Mouse (Mus musculus) heart, embryonic 16.5 days (tissue): Measurements from ENCODE around the gene Atp23. TPM values are rescaled to one million over a fixed set of nuclear protein-coding genes. Genes with fewer than 3 reads are reported as not detected.
"Not testable (repeated sequence)": the region's sequence is repeated elsewhere in the genome, so short reads cannot be mapped to it uniquely, and the experiment has no call there.

Experiments
- ATAC-seq: fragments of 200-750 bp; cut with Nextera tagmentation; replicated peaks from 2 replicates; pipeline ENCODE4 v1.8.0; 2017; ENCODE audit warnings: moderate number of reproducible peaks; ENCODE audit not compliant: insufficient read depth, low FRiP score; ENCODE audit errors: extremely low read depth
- H3K27ac ChIP-seq: fragments of 300-500 bp; sonication (generic); 2 replicates; pipeline ENCODE4 v1.5.1; 2014; ENCODE audit warnings: mild to moderate bottlenecking, low read length, control low read depth, moderate library complexity
- H3K27me3 ChIP-seq: fragments of 300-500 bp; sonication (generic); 2 replicates; pipeline ENCODE4 v1.6.1; 2014; ENCODE audit warnings: low read length, mixed read lengths; ENCODE audit not compliant: control insufficient read depth, insufficient read depth
- H3K36me3 ChIP-seq: fragments of 300-500 bp; sonication (generic); 2 replicates; pipeline ENCODE4 v1.6.1; 2014; ENCODE audit not compliant: control insufficient read depth, insufficient read depth
- H3K4me1 ChIP-seq: fragments of 300-500 bp; sonication (generic); 2 replicates; pipeline ENCODE4 v1.6.1; 2014; ENCODE audit warnings: low read length, mixed read lengths; ENCODE audit not compliant: control insufficient read depth, insufficient read depth
- H3K4me2 ChIP-seq: fragments of 300-500 bp; sonication (generic); 2 replicates; pipeline ENCODE4 v1.6.1; 2014; ENCODE audit warnings: low read depth, mild to moderate bottlenecking, control low read depth, low read length
- H3K4me3 ChIP-seq: fragments of 300-500 bp; sonication (generic); 2 replicates; pipeline ENCODE4 v1.5.1; 2014; ENCODE audit warnings: mild to moderate bottlenecking, control low read depth, low read length
- H3K9ac ChIP-seq: fragments of 300-500 bp; sonication (generic); 2 replicates; pipeline ENCODE4 v1.6.1; 2014; ENCODE audit warnings: low read length, control low read depth
- H3K9me3 ChIP-seq: fragments of 300-500 bp; sonication (generic); replicated peaks from 2 replicates; pipeline ENCODE4 v1.6.1; 2016; ENCODE audit warnings: low read length; ENCODE audit not compliant: control insufficient read depth
- WGBS: fragments of 180-500 bp; shearing (Covaris S2); extraction: QIAGEN DNeasy Blood & Tissue Kit; methylation state at CpG from one replicate; pipeline ENCODE4 v1.1.7; 2014; 5-methylcytosine and 5-hydroxymethylcytosine counted together
- polyA plus RNA-seq: library from polyadenylated mRNA; unstranded; fragments of >200 nt; fragmentation: Nextera tagmentation; extraction: Ambion mirVana; gene quantifications from 2 replicates; pipeline ENCODE4 v1.2.1, GENCODE M21; 2015

Atp23 gene
- polyA plus RNA-seq, 1 experiment from 2014 or later: 11.3 TPM

DNA sequence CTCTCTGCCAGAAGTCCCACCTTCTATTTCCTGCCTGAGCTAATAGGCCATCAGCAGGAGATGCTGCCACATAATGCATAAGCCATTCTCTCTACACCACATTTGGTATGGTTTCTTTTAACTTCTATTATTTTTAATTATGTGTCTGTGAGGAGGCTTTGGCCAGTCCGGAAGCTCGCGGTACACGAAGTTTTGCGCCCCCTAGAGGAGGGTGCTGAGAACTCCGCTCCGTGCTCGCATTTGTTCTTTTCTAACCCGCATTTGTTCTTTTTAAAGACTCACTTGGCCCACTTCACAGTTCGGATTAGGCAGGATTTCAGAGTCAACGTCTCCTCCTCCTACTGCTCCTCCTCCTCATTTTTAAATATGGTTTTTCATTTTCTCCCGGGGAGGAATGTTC is 56.5 kb downstream of the Atp23 start:
- peak overlapping the region; percentile 25; the same call in 1 of the 2 replicates for H3K4me2 ChIP-seq
- no peaks in the 10 kb centered on the region for H3K4me1 ChIP-seq
- H3K9me3 ChIP-seq: peaks cover 3% of the 10 kb centered on the region; the same call in 1 of the 2 replicates
- H3K4me3 ChIP-seq: no peak overlapping the region
- H3K27me3 ChIP-seq: no peaks in the 10 kb centered on the region
- no peaks in the 10 kb centered on the region for H3K36me3 ChIP-seq
- WGBS: 30% methylated on average over 12 of the region's 12 CpGs
- ATAC-seq: no peak
- H3K27ac ChIP-seq: no peak overlapping the region
- H3K9ac ChIP-seq: no peak overlapping the region

GRCm38 (mm10) chr10:126840266-126840665 is 60.9 kb downstream of the Atp23 start:
- H3K9me3 ChIP-seq: no peaks in the 10 kb centered on the region
- no peak overlapping the region for H3K4me2 ChIP-seq
- H3K27me3 ChIP-seq: no peaks in the 10 kb centered on the region
- H3K4me1 ChIP-seq: no peaks in the 10 kb centered on the region
- no peak for ATAC-seq
- no peaks in the 10 kb centered on the region for H3K36me3 ChIP-seq
- no peak overlapping the region for H3K9ac ChIP-seq
- no peak overlapping the region for H3K27ac ChIP-seq
- no peak overlapping the region for H3K4me3 ChIP-seq

DNA sequence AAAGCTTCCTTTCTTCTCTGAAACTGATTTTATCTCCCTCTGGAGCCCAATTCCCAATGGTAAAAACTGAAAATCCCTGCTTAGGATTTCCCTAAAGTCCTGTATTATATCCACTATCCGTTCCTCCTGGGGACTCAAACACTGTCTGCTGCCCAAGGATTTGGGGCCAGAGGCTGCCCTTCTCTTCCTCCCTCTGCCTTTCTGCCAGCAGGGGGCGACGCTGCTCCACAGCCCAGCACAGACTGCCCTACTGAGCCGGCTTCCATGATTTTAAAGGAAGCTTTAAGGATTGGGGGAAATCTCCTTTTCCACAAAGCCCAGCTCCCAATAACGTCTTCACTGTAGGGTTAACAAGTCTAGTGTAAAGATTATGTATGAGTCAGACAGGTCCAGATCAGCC is 68.1 kb downstream of the Atp23 start:
- 42% methylated on average over 5 of the region's 5 CpGs for WGBS
- Histone ChIP-seq H3K27ac (no peak overlapping the region), H3K36me3 (no peaks in the 10 kb centered on the region)

DNA sequence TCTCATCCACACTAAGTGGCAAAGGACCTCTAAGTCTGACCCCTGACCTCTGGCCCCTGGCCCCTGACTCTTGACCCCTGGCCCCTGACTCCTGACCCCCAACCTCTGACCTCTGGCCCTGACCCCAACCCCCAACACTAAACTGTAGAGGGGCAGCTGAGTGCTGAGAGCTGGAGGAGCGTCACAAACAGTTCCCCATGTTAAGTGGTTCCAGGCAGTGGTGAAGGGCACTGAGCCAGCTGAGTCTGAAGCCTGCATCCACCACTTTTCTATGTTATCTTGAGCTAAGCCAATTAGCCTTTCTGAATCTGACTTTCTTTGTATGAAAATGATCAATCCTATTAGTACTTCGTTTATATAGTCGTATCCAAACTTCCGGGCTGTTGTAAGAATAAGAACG is 69.8 kb downstream of the Atp23 start:
- ATAC-seq: no peak
- no peak overlapping the region for H3K4me2 ChIP-seq
- no peak overlapping the region for H3K27ac ChIP-seq
- 77% methylated on average over 5 of the region's 5 CpGs for WGBS
- no peaks in the 10 kb centered on the region for H3K4me1 ChIP-seq
- no peaks in the 10 kb centered on the region for H3K9me3 ChIP-seq
- H3K27me3 ChIP-seq: no peaks in the 10 kb centered on the region
- no peak overlapping the region for H3K4me3 ChIP-seq
- H3K9ac ChIP-seq: no peak overlapping the region
- no peaks in the 10 kb centered on the region for H3K36me3 ChIP-seq

More for the DNA sequence above, 68.1 kb downstream of the Atp23 start:
- no peaks in the 10 kb centered on the region for H3K4me1 ChIP-seq
- ATAC-seq: no peak
- H3K9ac ChIP-seq: no peak overlapping the region
- H3K9me3 ChIP-seq: no peaks in the 10 kb centered on the region
- no peak overlapping the region for H3K4me2 ChIP-seq
- no peak overlapping the region for H3K4me3 ChIP-seq
- no peaks in the 10 kb centered on the region for H3K27me3 ChIP-seq

DNA sequence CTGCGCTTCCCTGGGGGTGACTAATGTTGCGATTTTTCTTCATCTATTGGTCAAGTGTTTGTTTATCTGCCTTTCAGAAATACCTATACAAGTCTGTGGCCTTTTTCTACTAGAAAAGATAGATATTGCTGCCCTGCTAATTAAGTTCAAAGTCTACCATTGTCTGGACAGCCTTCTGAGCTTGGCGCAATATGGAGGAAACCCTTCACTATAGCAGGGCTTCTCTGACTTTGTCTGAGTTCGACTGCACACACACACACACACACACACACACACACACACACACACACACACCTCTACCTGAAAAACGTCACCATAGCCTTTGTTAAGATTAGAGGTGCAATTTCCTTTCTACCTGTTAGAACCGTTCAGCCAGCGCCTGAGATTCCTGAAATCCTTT is 72.5 kb downstream of the Atp23 start:
- no peak overlapping the region for H3K4me3 ChIP-seq
- H3K27ac ChIP-seq: no peak overlapping the region
- H3K27me3 ChIP-seq: no peaks in the 10 kb centered on the region
- no peaks in the 10 kb centered on the region for H3K36me3 ChIP-seq
- H3K4me2 ChIP-seq: no peak overlapping the region
- ATAC-seq: no peak
- no peaks in the 10 kb centered on the region for H3K4me1 ChIP-seq
- 74% methylated on average over 7 of the region's 7 CpGs for WGBS
- no peak overlapping the region for H3K9ac ChIP-seq
- no peaks in the 10 kb centered on the region for H3K9me3 ChIP-seq

DNA sequence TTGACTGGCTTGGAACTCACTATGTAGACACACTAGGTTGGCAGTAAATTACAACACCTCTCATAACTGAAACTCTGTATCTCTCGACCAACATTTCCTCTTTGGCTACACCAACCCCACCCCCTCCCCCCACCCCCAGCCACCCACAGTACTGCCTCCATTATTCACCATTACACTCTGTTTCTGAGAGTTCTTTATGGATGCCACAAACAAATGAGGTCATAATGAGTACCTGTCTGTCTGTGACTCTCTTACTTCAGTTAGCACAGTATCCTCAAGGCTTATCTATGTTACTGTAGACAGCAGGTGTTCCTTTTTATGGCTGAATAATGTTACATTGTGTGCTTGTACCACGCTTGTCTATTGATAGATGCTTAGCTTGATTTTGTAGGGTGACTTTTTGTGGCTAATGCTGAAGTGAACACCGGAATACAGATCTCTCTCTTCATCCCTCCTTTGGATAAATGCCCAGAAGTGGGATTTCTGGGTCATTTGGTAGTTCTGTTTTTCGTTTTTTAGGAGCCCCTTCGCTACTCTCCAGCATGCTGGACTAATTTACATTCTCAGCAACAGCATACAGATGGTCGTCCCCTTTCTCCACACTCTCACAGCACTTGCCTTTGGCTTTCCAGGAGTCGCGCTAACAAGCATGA is 73.1 kb downstream of the Atp23 start:
- no peaks in the 10 kb centered on the region for H3K4me1 ChIP-seq
- no peak overlapping the region for H3K4me3 ChIP-seq
- 64% methylated on average over 8 of the region's 8 CpGs for WGBS
- ATAC-seq: no peak
- H3K4me2 ChIP-seq: no peak overlapping the region
- H3K36me3 ChIP-seq: no peaks in the 10 kb centered on the region
- H3K9me3 ChIP-seq: no peaks in the 10 kb centered on the region
- no peaks in the 10 kb centered on the region for H3K27me3 ChIP-seq
- H3K9ac ChIP-seq: no peak overlapping the region
- no peak overlapping the region for H3K27ac ChIP-seq

DNA sequence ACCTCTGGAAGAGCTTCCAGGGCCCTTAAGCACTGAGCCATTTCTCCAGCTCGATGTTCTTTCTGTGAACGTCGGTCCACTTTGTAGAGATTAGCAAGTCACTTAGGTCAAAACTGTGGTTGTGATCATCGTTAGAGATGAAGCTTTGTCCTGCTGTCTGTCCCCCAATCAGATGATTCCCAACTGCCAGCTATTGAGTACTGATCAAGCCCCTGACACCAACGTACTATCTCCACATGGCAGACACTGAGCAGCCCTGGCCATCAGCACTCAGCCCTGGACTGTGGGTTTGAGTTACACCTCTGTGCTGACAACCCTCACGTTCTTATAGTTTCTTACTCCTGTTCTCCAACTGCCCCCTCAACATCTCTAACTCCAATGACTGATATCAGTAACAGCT is 74.2 kb downstream of the Atp23 start:
- H3K4me2 ChIP-seq: no peak overlapping the region
- no peak overlapping the region for H3K4me3 ChIP-seq
- ATAC-seq: no peak
- H3K9ac ChIP-seq: no peak overlapping the region
- no peak overlapping the region for H3K27ac ChIP-seq
- H3K36me3 ChIP-seq: no peaks in the 10 kb centered on the region
- H3K27me3 ChIP-seq: no peaks in the 10 kb centered on the region
- H3K9me3 ChIP-seq: no peaks in the 10 kb centered on the region
- H3K4me1 ChIP-seq: no peaks in the 10 kb centered on the region
- WGBS: 85% methylated on average over 6 of the region's 6 CpGs

DNA sequence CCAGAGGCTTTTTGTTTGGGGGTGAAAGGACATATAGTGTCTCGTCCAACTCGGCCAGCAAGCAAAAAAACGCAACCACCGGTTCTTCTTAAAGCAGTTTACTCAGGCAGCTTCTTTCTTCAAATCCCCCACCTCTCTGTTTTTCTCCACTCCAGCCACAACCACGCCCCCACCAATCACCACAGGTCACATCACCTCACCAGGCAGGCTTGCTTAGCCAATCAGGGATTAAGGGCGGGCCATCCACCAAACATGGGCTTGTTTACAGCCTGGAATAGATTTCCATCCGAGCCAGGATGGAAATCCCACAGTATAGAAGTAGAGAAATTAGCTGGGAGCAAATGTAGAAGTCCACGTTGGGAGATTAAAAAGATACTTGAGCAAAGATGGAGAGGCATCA is 74.9 kb downstream of the Atp23 start:
- H3K9me3 ChIP-seq, H3K27me3 ChIP-seq, H3K36me3 ChIP-seq, H3K9ac ChIP-seq, ATAC-seq, H3K4me1 ChIP-seq, H3K4me2 ChIP-seq, H3K27ac ChIP-seq, H3K4me3 ChIP-seq: not testable (repeated sequence)
- 85% methylated on average over 8 of the region's 8 CpGs for WGBS

DNA sequence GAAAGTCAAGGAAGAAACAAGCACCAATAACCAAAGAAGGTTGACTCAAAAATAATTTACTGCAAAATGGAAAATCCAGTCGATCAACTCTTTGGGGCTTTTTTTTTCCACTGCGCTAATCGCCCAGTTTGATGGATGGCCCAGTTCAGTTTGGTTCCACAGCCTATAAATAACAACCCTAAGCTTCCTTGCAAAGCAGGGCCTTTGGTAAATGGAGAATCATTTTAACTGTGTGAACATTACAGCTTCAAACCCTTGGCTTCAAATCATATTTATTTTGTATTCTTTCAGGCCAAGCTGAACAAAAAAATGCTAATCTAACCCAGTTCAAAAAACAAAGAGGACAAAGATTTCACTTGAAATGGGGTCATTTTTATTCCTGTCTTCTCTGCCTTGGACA is 78.7 kb downstream of the Atp23 start:
- no peaks in the 10 kb centered on the region for H3K36me3 ChIP-seq

More for the DNA sequence above, 78.7 kb downstream of the Atp23 start:
- no peak overlapping the region for H3K27ac ChIP-seq
- ATAC-seq: no peak
- WGBS: 75% methylated on average over 3 of the region's 3 CpGs
- no peak overlapping the region for H3K9ac ChIP-seq
- no peaks in the 10 kb centered on the region for H3K27me3 ChIP-seq
- H3K4me2 ChIP-seq: no peak overlapping the region
- H3K4me3 ChIP-seq: no peak overlapping the region
- no peaks in the 10 kb centered on the region for H3K9me3 ChIP-seq
- H3K4me1 ChIP-seq: no peaks in the 10 kb centered on the region
